Mouse (Mus musculus) liver, embryonic 14.5 days (tissue): ENCODE measurements at regions not wholly inside any gene's neighbourhood (a gene's known extent, or its start where the extent isn't known, plus 50 kb on each side); places are given as distances from the start of the nearest gene placed in this dataset.

Source experiments
- CTCF ChIP-seq: IDR thresholded peaks from 2 replicates; pipeline ENCODE4 v1.5.1; 2016; ENCODE audit warnings: antibody characterized with exemption, low read depth, control low read depth
- EP300 ChIP-seq: IDR thresholded peaks from 2 replicates; pipeline ENCODE4 v1.6.1; 2016; ENCODE audit warnings: antibody characterized with exemption, low read depth

DNA sequence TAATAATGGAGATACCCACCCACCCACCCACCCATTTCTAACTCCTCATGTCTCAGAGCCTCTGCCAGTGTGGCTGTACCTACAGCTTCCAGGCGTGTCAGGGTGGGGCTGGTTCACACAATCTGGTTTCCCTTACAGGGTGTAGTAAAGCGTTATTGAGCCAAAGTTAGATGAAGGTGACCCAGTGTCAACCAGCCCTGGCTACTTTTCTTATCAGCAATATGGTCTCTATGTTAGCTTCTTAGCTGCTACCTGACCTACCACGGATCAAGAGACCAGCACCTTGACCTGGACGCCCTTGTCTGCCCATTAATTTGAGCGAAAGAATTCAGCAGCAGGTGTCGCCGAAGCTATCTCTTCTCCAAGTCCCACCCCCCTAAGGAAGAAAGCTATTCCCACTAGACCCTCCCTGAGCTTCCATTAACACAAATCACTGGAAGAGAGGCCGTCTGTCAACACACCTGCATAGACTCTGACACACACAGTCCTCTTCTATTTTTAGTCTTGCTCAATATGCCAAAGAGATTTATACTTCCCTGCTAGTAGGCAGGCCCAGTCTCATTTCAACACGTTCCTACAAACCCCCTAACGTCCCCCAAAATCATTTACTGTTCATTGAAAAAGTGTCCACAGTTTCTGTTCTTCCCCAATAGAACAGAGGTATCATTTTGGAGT is 70.4 kb downstream of the Phlda1 start:
- TF ChIP-seq CTCF (no peak), EP300 (no peak)
